Mouse (Mus musculus) hindbrain, embryonic 11.5 days (tissue): ENCODE data around the gene Rfx4. TPM values are rescaled to one million over a fixed set of nuclear protein-coding genes. Genes with fewer than 3 reads are reported as not detected.

Experiments
- ATAC-seq: fragments of 200-750 bp; cut with Nextera tagmentation; 2 replicates; pipeline ENCODE4 v1.8.0; 2017; ENCODE audit warnings: mild to moderate bottlenecking, moderate TSS enrichment, moderate library complexity; ENCODE audit not compliant: low FRiP score
- DNase-seq: peaks from one replicate; pipeline ENCODE4 v3.0.0-alpha.2; 2015; ENCODE audit warnings: low spot score
- H3K27ac ChIP-seq: fragments of 300-500 bp; sonication (generic); 2 replicates; pipeline ENCODE4 v1.5.1; 2014; ENCODE audit warnings: mild to moderate bottlenecking, low read depth, low read length
- H3K27me3 ChIP-seq: fragments of 300-500 bp; sonication (generic); 2 replicates; pipeline ENCODE4 v1.6.1; 2014; ENCODE audit warnings: mild to moderate bottlenecking, low read length, moderate library complexity, mixed read lengths; ENCODE audit not compliant: control insufficient read depth, insufficient read depth
- H3K36me3 ChIP-seq: fragments of 300-500 bp; sonication (generic); 2 replicates; pipeline ENCODE4 v1.6.1; 2014; ENCODE audit warnings: mild to moderate bottlenecking, low read length, moderate library complexity, mixed read lengths; ENCODE audit not compliant: control insufficient read depth, insufficient read depth
- H3K4me1 ChIP-seq: fragments of 300-500 bp; sonication (generic); replicated peaks from 2 replicates; pipeline ENCODE4 v1.6.1; 2014; ENCODE audit warnings: low read length, mixed read lengths; ENCODE audit not compliant: control insufficient read depth, insufficient read depth
- H3K4me2 ChIP-seq: fragments of 300-500 bp; sonication (generic); replicated peaks from 2 replicates; pipeline ENCODE4 v1.6.1; 2014; ENCODE audit warnings: mild to moderate bottlenecking, low read depth, low read length
- H3K4me3 ChIP-seq: fragments of 300-500 bp; sonication (generic); 2 replicates; pipeline ENCODE4 v1.5.1; 2014; ENCODE audit warnings: low read depth, low read length
- H3K9ac ChIP-seq: fragments of 300-500 bp; sonication (generic); 2 replicates; pipeline ENCODE4 v1.6.1; 2014; ENCODE audit warnings: low read depth, low read length
- H3K9me3 ChIP-seq: fragments of 300-500 bp; sonication (generic); 2 replicates; pipeline ENCODE4 v1.6.1; 2016; ENCODE audit warnings: low read length; ENCODE audit not compliant: control insufficient read depth
- WGBS: fragments of 180-500 bp; shearing (Covaris S2); extraction: QIAGEN DNeasy Blood & Tissue Kit; methylation state at CpG from one replicate; pipeline ENCODE4 v1.1.7; 2014; 5-methylcytosine and 5-hydroxymethylcytosine counted together
- polyA plus RNA-seq: library from polyadenylated mRNA; unstranded; fragments of >200 nt; fragmentation: Nextera tagmentation; extraction: Ambion mirVana; gene quantifications from 2 replicates; pipeline ENCODE4 v1.2.1, GENCODE M21; 2014

Gene Rfx4
- polyA plus RNA-seq, 1 experiment from 2014 or later, result 66.5 TPM

DNA sequence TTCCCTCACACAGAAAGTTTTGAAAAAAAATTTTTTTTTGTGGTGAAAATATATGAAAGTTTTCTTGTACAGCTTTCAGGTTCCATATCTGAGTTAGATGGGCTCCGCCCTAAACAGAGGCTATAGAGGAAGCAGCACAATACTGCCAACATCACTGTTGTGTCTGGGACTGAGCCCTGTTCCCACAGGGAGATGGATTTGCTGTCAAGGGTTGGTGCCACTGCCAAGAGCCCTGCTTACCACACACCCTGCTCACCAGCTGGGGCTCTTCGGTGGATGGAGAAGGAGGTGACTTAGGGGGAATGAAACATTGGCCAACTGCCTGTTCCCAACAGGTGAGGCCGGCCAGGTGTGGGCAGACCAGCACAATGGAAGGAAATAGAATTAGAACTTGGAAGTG lies 35.3 kb downstream of the Rfx4 start:
- Histone ChIP-seq H3K4me1 (no peaks in the 10 kb centered on the region; the same call in 1 of the 2 replicates), H3K27me3 (no peaks in the 10 kb centered on the region)
- WGBS, result 89% methylated on average over 3 of the region's 3 CpGs

GRCm38 (mm10) chr10:84801521-84801920 lies 45.7 kb downstream of the Rfx4 start:
- WGBS, result 79% methylated on average over 6 of the region's 6 CpGs
- no peak overlapping the region for H3K9ac ChIP-seq
- no peak overlapping the region for H3K27ac ChIP-seq
- no peak overlapping the region for H3K4me2 ChIP-seq
- ATAC-seq (no peak), DNase-seq (no peak)
- no peaks in the 10 kb centered on the region for H3K27me3 ChIP-seq
- H3K9me3 ChIP-seq, result no peaks in the 10 kb centered on the region
- no peaks in the 10 kb centered on the region for H3K4me1 ChIP-seq
- H3K36me3 ChIP-seq, result no peaks in the 10 kb centered on the region
- H3K4me3 ChIP-seq, result no peak overlapping the region

More for the DNA sequence above, 35.3 kb downstream of the Rfx4 start:
- H3K27ac ChIP-seq, result no peak overlapping the region
- ATAC-seq, result no peak
- DNase-seq, result no peak
- H3K4me2 ChIP-seq, result no peak overlapping the region
- peaks cover 2% of the 10 kb centered on the region; the same call in 1 of the 2 replicates for H3K36me3 ChIP-seq
- no peaks in the 10 kb centered on the region for H3K9me3 ChIP-seq
- H3K4me3 ChIP-seq, result no peak overlapping the region
- H3K9ac ChIP-seq, result no peak overlapping the region

DNA sequence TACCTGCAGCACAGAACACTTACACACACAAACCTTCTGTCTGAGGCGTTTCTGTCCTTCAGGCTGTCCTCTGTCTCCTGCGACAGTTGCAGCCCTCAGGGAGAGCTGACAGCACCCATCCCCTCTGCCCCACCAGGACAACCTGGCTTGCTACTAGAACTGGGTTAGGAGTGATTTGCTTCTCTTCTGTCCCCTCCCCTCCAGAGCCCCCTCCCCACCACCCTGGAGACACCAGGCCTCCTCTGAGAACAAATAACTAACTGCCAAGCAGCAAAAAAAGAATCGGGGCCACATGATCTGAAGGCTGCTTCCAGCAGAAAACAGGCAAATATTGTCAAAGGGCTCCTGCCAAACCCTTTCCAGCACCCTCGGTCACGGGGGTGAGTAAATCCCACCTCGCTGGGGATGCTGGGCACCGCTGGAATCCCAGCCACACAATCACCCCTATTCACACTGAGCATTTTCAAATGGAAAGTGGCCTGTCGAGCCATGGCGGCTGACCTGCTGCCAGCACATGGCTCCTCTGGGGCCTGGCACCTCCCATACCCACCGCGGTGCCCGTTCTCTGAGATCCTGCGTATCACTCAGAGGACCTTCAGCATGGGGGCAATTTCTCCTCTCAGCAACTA lies 47.5 kb downstream of the Rfx4 start:
- H3K9me3 ChIP-seq, result no peaks in the 10 kb centered on the region
- 68% methylated on average over 13 of the region's 13 CpGs for WGBS

GRCm38 (mm10) chr10:84805576-84805975 lies 49.7 kb downstream of the Rfx4 start:
- DNase-seq (no peak), ATAC-seq (no peak)
- Histone ChIP-seq H3K36me3 (no peaks in the 10 kb centered on the region), H3K9me3 (no peaks in the 10 kb centered on the region), H3K9ac (no peak overlapping the region), H3K4me3 (no peak overlapping the region), H3K27ac (no peak overlapping the region), H3K4me1 (no peaks in the 10 kb centered on the region), H3K27me3 (no peaks in the 10 kb centered on the region), H3K4me2 (no peak overlapping the region)
- WGBS, result 72% methylated on average over 3 of the region's 3 CpGs

More for the DNA sequence above, 47.5 kb downstream of the Rfx4 start:
- no peak overlapping the region for H3K4me3 ChIP-seq
- no peaks in the 10 kb centered on the region for H3K4me1 ChIP-seq
- no peak for DNase-seq
- H3K9ac ChIP-seq, result no peak overlapping the region
- H3K36me3 ChIP-seq, result no peaks in the 10 kb centered on the region
- H3K27ac ChIP-seq, result no peak overlapping the region
- no peaks in the 10 kb centered on the region for H3K27me3 ChIP-seq
- H3K4me2 ChIP-seq, result no peak overlapping the region
- no peak for ATAC-seq

GRCm38 (mm10) chr10:84807206-84807605 lies 51.3 kb downstream of the Rfx4 start:
- H3K4me1 ChIP-seq, result no peaks in the 10 kb centered on the region
- 76% methylated on average over 9 of the region's 9 CpGs for WGBS
- ATAC-seq, result no peak
- no peak overlapping the region for H3K4me2 ChIP-seq
- H3K27me3 ChIP-seq, result no peaks in the 10 kb centered on the region
- H3K4me3 ChIP-seq, result no peak overlapping the region
- DNase-seq, result no peak
- no peaks in the 10 kb centered on the region for H3K9me3 ChIP-seq
- H3K36me3 ChIP-seq, result no peaks in the 10 kb centered on the region
- no peak overlapping the region for H3K9ac ChIP-seq
- no peak overlapping the region for H3K27ac ChIP-seq

DNA sequence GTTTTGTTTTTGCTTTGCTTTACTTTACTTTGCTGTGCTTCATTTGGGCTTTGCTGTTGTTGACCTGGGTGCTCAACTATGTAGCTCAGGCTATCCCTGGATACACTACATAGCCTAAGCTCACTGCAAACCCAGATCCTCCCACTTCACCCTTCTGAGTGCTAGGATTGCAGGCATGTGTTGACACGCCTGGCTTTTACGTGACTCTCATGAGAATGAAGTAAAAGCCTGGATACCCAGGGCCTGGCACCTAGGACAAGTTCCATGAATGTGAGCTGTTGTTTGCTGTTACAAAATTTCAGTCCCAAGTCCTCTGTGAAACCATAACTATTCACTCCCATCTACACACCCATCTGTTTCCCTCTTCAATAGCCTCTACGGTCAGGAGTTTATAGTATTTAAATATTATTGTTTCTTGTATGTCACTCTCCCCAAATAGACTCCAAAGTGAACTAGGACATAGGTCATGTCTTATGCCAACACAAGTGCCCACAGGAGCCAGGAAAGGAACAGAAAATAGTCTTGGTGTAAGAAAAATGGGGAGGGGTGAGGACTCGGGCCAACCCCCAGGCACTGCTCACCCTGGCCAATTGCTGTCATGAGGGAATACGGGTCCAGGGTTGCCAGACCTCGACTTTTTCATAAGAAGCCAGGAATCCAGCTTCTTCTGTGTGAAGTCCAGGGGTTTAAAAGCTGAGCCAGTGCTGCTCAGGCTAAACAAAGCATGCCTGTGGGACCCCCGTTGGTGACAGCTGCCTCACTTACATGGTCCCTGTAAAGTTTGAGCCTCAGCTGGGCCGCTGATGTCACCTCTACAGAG lies 54.4 kb downstream of the Rfx4 start:
- H3K36me3 ChIP-seq, result no peaks in the 10 kb centered on the region
- DNase-seq, result no peak
- H3K4me3 ChIP-seq, result no peak overlapping the region
- H3K9me3 ChIP-seq, result no peaks in the 10 kb centered on the region
- 80% methylated on average over 8 of the region's 8 CpGs for WGBS
- no peak for ATAC-seq
- no peaks in the 10 kb centered on the region for H3K4me1 ChIP-seq
- no peak overlapping the region for H3K9ac ChIP-seq
- no peak overlapping the region for H3K27ac ChIP-seq
- H3K27me3 ChIP-seq, result no peaks in the 10 kb centered on the region
- no peak overlapping the region for H3K4me2 ChIP-seq

GRCm38 (mm10) chr10:84811171-84811912 lies 55.5 kb downstream of the Rfx4 start:
- no peaks in the 10 kb centered on the region for H3K36me3 ChIP-seq
- no peak overlapping the region for H3K4me2 ChIP-seq
- H3K27me3 ChIP-seq, result no peaks in the 10 kb centered on the region
- H3K4me1 ChIP-seq, result no peaks in the 10 kb centered on the region
- H3K27ac ChIP-seq, result no peak overlapping the region
- no peaks in the 10 kb centered on the region for H3K9me3 ChIP-seq
- ATAC-seq (no peak), DNase-seq (no peak)
- H3K4me3 ChIP-seq, result no peak overlapping the region
- WGBS, result 91% methylated on average over 11 of the region's 11 CpGs
- no peak overlapping the region for H3K9ac ChIP-seq

GRCm38 (mm10) chr10:84811913-84812295 lies 56.0 kb downstream of the Rfx4 start:
- Histone ChIP-seq H3K4me2 (no peak overlapping the region), H3K9me3 (no peaks in the 10 kb centered on the region), H3K4me1 (no peaks in the 10 kb centered on the region), H3K36me3 (no peaks in the 10 kb centered on the region), H3K27me3 (no peaks in the 10 kb centered on the region), H3K4me3 (no peak overlapping the region), H3K9ac (no peak overlapping the region), H3K27ac (no peak overlapping the region)
- ATAC-seq (no peak), DNase-seq (no peak)
- WGBS, result 81% methylated on average over 2 of the region's 2 CpGs
